Mouse (Mus musculus) central nervous system, embryonic 18 days (tissue): ENCODE results near the gene Cd300lf. TPM values are rescaled to one million over a fixed set of nuclear protein-coding genes. Genes with fewer than 3 reads are reported as not detected.

Source experiments
- polyA plus RNA-seq: library from polyadenylated mRNA; depleted of rRNA; stranded (reverse); fragments of >200 nt; gene quantifications from 2 replicates; pipeline ENCODE4 v1.2.3, GENCODE M21; 2012; rRNA removed

The Cd300lf gene
- 0.18 and 0.36 TPM in 2 replicates for polyA plus RNA-seq

GRCm38 (mm10) chr11:115133800-115134199, at the start of gene Cd300lf:
Gene Cd300lf, minus strand, starts transcription at chr11:115133992.

GRCm38 (mm10) chr11:115162832-115163480, 29.2 kb upstream of the Cd300lf start, which contains the start of gene Slc9a3r1:
Gene Slc9a3r1, plus strand, starts transcription at chr11:115163341.

GRCm38 (mm10) chr11:115091362-115091901, 42.4 kb downstream of the Cd300lf start, which contains the start of gene Rab37:
Gene Rab37, plus strand, starts transcription at chr11:115091431.

Other genes starting within 250 kb of the Cd300lf start
- gene Cd300a, start 244.0 kb downstream of the Cd300lf start, polyA plus RNA-seq, result 0.68 and 0.74 TPM in 2 replicates
- 0.13 TPM in 1 of 2 replicates, not detected in the other for gene Cd300lb, start 199.6 kb downstream of the Cd300lf start, polyA plus RNA-seq
- gene Cd300c, start 164.8 kb downstream of the Cd300lf start, polyA plus RNA-seq, result not detected in 2 replicates
- gene Cd300ld, start 144.1 kb downstream of the Cd300lf start, polyA plus RNA-seq, result 0.03 and 0.05 TPM in 2 replicates
- 0.87 and 0.96 TPM in 2 replicates for gene Cd300c2, start 132.1 kb downstream of the Cd300lf start, polyA plus RNA-seq
- gene Cd300ld2, start 117.8 kb downstream of the Cd300lf start, polyA plus RNA-seq, result 0.23 TPM in 1 of 2 replicates, not detected in the other
- 0.27 TPM in 1 of 2 replicates, not detected in the other for gene Cd300ld4, start 107.0 kb downstream of the Cd300lf start, polyA plus RNA-seq
- 0.33 TPM in 1 of 2 replicates, not detected in the other for gene Cd300ld5, start 96.2 kb downstream of the Cd300lf start, polyA plus RNA-seq
- gene Cd300ld3, start 85.6 kb downstream of the Cd300lf start, polyA plus RNA-seq, result 0.58 TPM in 1 of 2 replicates, not detected in the other
- gene Cd300e, start 71.8 kb downstream of the Cd300lf start, polyA plus RNA-seq, result 0.04 TPM in 1 of 2 replicates, not detected in the other
- gene Rab37, start 42.6 kb downstream of the Cd300lf start, polyA plus RNA-seq, result 0.79 and 0.87 TPM in 2 replicates
- 41.7 and 45.8 TPM in 2 replicates for gene Slc9a3r1, start 29.3 kb upstream of the Cd300lf start, polyA plus RNA-seq
- gene Tmem104, start 53.5 kb upstream of the Cd300lf start, polyA plus RNA-seq, result 5.5 and 7.7 TPM in 2 replicates
- 19.2 and 20.9 TPM in 2 replicates for gene Nat9, start 53.9 kb upstream of the Cd300lf start, polyA plus RNA-seq
- gene Grin2c, start 133.3 kb upstream of the Cd300lf start, polyA plus RNA-seq, result 2.6 and 3.1 TPM in 2 replicates
- 31.3 and 33.1 TPM in 2 replicates for gene Fdxr, start 143.1 kb upstream of the Cd300lf start, polyA plus RNA-seq
- gene Fads6, start 163.7 kb upstream of the Cd300lf start, polyA plus RNA-seq, result 4.2 and 4.5 TPM in 2 replicates
- gene Otop2, start 173.2 kb upstream of the Cd300lf start, polyA plus RNA-seq, result 0.07 and 0.16 TPM in 2 replicates
- gene Ush1g, start 188.0 kb upstream of the Cd300lf start, polyA plus RNA-seq, result 0.06 and 0.13 TPM in 2 replicates
- gene Otop3, start 200.7 kb upstream of the Cd300lf start, polyA plus RNA-seq, result 0.62 and 0.68 TPM in 2 replicates
- 56.4 and 69.3 TPM in 2 replicates for gene Hid1, start 233.8 kb upstream of the Cd300lf start, polyA plus RNA-seq
- 31.5 and 32.2 TPM in 2 replicates for gene Cdr2l, start 247.9 kb upstream of the Cd300lf start, polyA plus RNA-seq